Mouse (Mus musculus): ENCODE data around the gene Fam162a. TPM values are rescaled to one million over a fixed set of nuclear protein-coding genes. Genes with fewer than 3 reads are reported as not detected.
"Not testable (repeated sequence)": the region's sequence is repeated elsewhere in the genome, so short reads cannot be mapped to it uniquely, and the experiment has no call there.

The Fam162a gene
- polyA plus RNA-seq, 1 experiment from 2014 or later: 357 TPM

DNA sequence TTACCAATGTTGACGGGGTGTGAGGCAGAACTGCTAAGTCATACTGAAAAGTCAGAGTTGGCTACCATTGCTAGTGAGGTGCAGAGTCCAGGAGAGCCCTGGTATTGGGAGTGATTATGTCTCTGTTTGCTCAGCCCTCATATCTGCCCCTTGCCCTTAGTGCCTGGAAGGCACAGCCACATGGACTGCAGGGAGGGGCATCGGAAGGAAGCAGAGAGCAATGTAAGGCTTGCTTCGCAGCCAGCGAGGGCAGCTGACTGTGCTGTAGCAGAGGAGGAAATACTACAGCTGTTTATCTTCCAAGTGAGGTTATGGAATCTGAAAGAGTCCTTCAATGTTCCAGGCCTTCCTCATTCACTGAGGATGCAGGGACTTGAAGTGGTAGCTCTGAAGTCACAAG lies 16.5 kb upstream of the Fam162a start:
- Histone ChIP-seq H3K9ac (replicated peaks) (no peak overlapping the region), H3K9me3 (no peaks in the 10 kb centered on the region), H3K27ac (no peak overlapping the region), H3K36me3 (peaks cover 85% of the 10 kb centered on the region), H3K4me2 (no peak overlapping the region), H3K27me3 (no peaks in the 10 kb centered on the region), H3K4me3 (replicated peaks) (no peak overlapping the region), H3K4me1 (replicated peaks) (no peaks in the 10 kb centered on the region)
- ATAC-seq (ENCODE audit: insufficient number of reproducible peaks, insufficient read depth, low FRiP score, low TSS enrichment, low read depth): no peak
- WGBS: 91% methylated on average over 4 of the region's 4 CpGs

DNA sequence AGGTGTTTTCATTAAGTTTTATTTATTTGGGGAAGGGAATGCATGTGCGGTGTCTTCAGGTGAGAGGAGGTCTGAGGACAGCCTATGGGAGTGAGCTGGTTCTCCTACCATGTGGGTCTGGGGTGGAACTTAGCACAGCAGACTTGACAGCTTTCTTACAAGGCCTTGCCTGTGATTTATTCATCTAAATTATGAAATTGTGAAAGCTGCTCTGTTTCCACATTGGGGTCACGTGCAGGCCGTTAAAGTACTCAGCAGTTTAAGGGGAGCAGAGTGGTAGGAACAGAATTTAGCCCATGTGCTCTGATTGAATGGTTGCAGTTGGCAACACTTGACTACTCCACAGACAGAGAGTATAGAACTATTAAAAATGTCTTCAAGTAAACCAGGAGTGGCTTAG lies 8.5 kb upstream of the Fam162a start:
- H3K36me3 ChIP-seq: peaks cover 26% of the 10 kb centered on the region
- no peak overlapping the region for H3K27ac ChIP-seq
- H3K4me3 ChIP-seq (replicated peaks): no peak overlapping the region
- no peak overlapping the region for H3K9ac ChIP-seq (replicated peaks)
- H3K4me2 ChIP-seq: no peak overlapping the region
- ATAC-seq (ENCODE audit: insufficient number of reproducible peaks, insufficient read depth, low FRiP score, low TSS enrichment, low read depth): no peak
- H3K9me3 ChIP-seq: no peaks in the 10 kb centered on the region
- H3K4me1 ChIP-seq (replicated peaks): no peaks in the 10 kb centered on the region
- WGBS: 91% methylated on average over 3 of the region's 3 CpGs
- no peaks in the 10 kb centered on the region for H3K27me3 ChIP-seq

DNA sequence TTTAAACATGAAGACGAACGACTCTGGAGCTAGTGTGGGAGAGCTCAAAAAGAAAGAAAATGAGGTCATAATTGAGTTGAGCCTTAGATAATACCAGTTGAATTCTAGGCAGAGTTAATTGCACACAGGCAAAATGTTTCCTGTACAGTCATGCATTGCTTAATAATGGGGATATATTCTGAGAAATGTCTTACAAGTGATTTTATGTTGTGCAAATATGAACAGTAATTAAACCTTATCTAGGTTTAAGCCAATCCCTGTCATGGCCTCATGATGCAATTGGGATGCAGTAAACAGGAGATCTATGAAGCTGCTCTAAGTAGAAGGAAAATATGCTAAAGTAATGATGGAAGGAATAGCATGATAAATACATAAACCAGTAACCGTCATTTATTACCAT lies 3.4 kb upstream of the Fam162a start:
- no peak overlapping the region for H3K4me2 ChIP-seq
- no peaks in the 10 kb centered on the region for H3K9me3 ChIP-seq
- no peaks in the 10 kb centered on the region for H3K27me3 ChIP-seq
- ATAC-seq (ENCODE audit: insufficient number of reproducible peaks, insufficient read depth, low FRiP score, low TSS enrichment, low read depth): no peak
- H3K4me3 ChIP-seq (replicated peaks): no peak overlapping the region
- WGBS: 90% methylated on average over 3 of the region's 3 CpGs
- no peak overlapping the region for H3K9ac ChIP-seq (replicated peaks)
- H3K4me1 ChIP-seq (replicated peaks): peaks cover 7% of the 10 kb centered on the region
- no peak overlapping the region for H3K27ac ChIP-seq
- H3K36me3 ChIP-seq: no peaks in the 10 kb centered on the region

DNA sequence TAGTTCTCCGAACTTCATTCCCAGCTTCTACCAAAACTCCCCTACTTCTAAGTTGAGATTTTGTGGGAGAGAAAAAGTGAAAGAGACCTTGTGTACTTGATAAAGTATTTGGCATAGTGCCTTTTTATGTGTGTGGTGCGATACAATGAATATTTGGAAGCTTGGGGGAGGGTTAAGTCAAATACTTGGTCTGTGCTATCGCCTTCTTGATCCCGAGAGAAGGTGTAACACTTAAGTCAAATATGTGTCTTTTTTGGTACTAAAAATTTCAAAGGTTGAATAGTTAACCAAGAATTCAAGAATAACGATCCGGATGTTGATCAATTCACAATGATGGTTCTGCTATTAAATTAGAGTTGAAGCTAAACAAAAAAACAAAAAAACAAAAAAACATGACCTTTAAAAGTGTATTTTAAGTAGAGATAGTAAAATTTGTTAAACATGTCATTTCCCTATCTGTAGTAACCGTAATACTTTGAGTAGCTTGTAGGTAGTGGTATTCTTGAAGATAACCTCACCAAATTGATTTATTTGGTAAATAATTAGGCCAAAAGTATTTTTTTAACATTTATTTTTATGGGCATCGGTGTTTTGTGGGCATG lies 1.1 kb upstream of the Fam162a start:
- WGBS: 31% methylated on average over 8 of the region's 8 CpGs

DNA sequence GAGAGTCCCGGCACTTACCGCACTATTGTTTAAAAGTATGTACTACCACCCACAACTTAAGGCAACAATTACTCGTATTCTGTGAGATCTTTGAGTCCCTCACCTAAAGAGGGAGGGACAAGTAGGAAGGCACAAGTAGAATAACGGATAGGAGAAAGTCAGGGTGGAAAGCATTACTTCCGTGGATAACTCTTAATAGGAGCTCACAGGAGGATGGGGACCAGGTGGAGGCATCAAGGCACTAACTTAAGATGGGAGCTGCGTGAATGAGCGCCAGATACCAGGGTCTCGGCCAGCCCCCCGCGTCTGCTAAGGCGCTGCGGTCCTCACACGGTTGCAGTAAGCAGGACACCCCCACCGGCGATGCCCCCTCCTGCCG lies 334 bp downstream of the Fam162a start:
- Histone ChIP-seq H3K36me3 (0 out of 2 replicates have a peak, but pooled peaks cover 8% of the 10 kb centered on the region), H3K9ac (replicated peaks) (peak overlapping the region; percentile 86), H3K27me3 (no peaks in the 10 kb centered on the region), H3K4me1 (replicated peaks) (peaks cover 33% of the 10 kb centered on the region), H3K9me3 (no peaks in the 10 kb centered on the region), H3K4me2 (peak overlapping the region; percentile 54), H3K4me3 (replicated peaks) (peak overlapping the region; percentile 76), H3K27ac (peak overlapping the region; percentile 99)
- ATAC-seq (ENCODE audit: insufficient number of reproducible peaks, insufficient read depth, low FRiP score, low TSS enrichment, low read depth): no peak
- under 1% methylated on average over 16 of the region's 16 CpGs for WGBS

More for the DNA sequence above, 1.1 kb upstream of the Fam162a start:
- Histone ChIP-seq H3K27ac (peak overlapping the region; percentile 99), H3K9ac (replicated peaks) (peak overlapping the region; percentile 86), H3K36me3 (no peaks in the 10 kb centered on the region), H3K4me2 (peak overlapping the region; percentile 54), H3K27me3 (no peaks in the 10 kb centered on the region), H3K4me3 (replicated peaks) (peak overlapping the region; percentile 76), H3K9me3 (no peaks in the 10 kb centered on the region), H3K4me1 (replicated peaks) (peaks cover 27% of the 10 kb centered on the region)
- no peak for ATAC-seq (ENCODE audit: insufficient number of reproducible peaks, insufficient read depth, low FRiP score, low TSS enrichment, low read depth)

DNA sequence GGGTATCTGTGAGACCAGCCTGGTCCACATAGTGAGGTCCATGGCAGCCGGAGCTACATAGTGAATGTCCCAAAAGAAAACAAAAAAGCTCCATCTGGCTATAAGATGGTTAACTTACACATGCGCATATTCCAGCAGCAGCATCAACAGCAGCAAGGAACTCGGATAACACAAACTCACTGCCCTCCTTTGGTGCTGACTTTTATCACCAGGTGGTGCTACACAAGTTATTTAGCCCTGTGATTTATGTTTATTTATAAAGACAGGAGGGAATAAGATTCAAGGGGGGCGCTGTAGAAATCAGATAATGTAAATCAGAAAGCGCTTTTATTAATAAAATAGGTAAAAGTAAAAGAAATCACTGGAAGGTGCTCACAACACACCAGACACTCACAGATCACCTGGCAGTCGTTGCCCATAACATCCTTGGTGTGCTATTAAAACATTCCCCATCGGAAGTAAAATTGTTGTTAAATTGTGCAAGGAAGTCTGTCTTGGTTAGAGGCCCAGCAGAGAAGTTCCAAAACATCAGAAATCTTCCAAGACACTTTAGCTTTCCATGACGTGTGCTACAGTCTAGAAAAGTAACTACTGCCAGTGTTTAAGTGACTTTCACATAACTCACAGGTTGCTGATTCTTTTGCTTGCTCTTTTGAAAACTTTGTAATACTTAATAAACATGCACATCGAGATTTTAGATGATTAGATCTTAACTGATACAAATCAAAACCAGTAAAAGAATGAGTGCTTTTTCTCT lies 1.4 kb downstream of the Fam162a start:
- no peak overlapping the region for H3K27ac ChIP-seq
- H3K27me3 ChIP-seq: no peaks in the 10 kb centered on the region

DNA sequence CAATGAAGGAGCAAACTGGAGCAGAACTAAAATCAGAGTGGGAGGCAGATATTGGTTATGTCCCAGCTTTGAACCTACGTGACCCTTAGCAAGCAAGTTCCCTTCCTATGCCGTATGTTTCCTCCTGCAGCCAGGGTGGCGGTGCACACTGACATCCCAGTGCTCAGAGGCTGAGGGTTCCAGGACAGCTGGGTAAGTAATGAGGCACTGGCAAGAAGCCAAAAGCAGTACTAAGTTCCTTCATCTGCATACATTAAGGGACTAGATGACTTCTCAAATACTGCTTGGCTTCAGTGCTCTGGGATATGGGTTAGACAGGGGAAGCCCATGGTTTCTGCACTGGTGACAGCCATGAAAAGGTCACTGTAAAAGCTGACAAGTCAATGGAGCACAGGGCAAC lies 3.0 kb downstream of the Fam162a start:
- no peak overlapping the region for H3K9ac ChIP-seq (replicated peaks)
- no peak overlapping the region for H3K4me2 ChIP-seq
- H3K9me3 ChIP-seq: no peaks in the 10 kb centered on the region
- peaks cover 35% of the 10 kb centered on the region for H3K4me1 ChIP-seq (replicated peaks)
- no peak overlapping the region for H3K4me3 ChIP-seq (replicated peaks)
- 72% methylated on average over 3 of the region's 3 CpGs for WGBS
- H3K36me3 ChIP-seq: 0 out of 2 replicates have a peak, but pooled peaks cover 8% of the 10 kb centered on the region
- no peak overlapping the region for H3K27ac ChIP-seq
- H3K27me3 ChIP-seq: no peaks in the 10 kb centered on the region
- no peak for ATAC-seq (ENCODE audit: insufficient number of reproducible peaks, insufficient read depth, low FRiP score, low TSS enrichment, low read depth)

More for the DNA sequence above, 1.4 kb downstream of the Fam162a start:
- Histone ChIP-seq H3K4me3 (replicated peaks) (peak overlapping the region; percentile 76), H3K4me1 (replicated peaks) (peaks cover 33% of the 10 kb centered on the region), H3K9ac (replicated peaks) (peak overlapping the region; percentile 86), H3K9me3 (no peaks in the 10 kb centered on the region), H3K36me3 (0 out of 2 replicates have a peak, but pooled peaks cover 8% of the 10 kb centered on the region), H3K4me2 (peak overlapping the region; percentile 54)
- WGBS: 32% methylated on average over 9 of the region's 9 CpGs
- no peak for ATAC-seq (ENCODE audit: insufficient number of reproducible peaks, insufficient read depth, low FRiP score, low TSS enrichment, low read depth)

DNA sequence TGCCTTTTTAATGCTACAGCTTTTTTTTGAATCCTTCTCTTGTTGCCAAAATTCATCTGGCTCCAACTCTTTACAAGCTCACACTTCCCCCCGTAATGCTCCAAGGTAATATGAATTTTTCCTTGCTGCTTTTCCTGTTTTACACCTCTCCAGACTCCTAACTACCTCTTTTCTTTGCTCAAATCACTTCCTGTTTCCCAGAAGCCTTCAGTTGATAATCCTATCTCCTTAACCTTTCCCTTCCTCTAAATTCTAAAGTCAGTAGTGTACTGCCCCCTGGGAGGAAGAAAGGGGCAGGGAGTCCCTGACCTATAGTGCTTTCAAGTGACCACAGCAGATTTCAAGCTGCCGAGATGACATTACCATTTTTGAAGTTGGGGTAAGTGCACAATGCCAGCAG lies 3.7 kb downstream of the Fam162a start:
- Histone ChIP-seq H3K27me3 (no peaks in the 10 kb centered on the region), H3K9me3 (no peaks in the 10 kb centered on the region), H3K36me3 (0 out of 2 replicates have a peak, but pooled peaks cover 8% of the 10 kb centered on the region), H3K9ac (replicated peaks) (no peak overlapping the region), H3K4me1 (replicated peaks) (peaks cover 35% of the 10 kb centered on the region), H3K27ac (no peak overlapping the region), H3K4me2 (no peak overlapping the region), H3K4me3 (replicated peaks) (no peak overlapping the region)
- WGBS: 65% methylated on average over 2 of the region's 2 CpGs
- ATAC-seq (ENCODE audit: insufficient number of reproducible peaks, insufficient read depth, low FRiP score, low TSS enrichment, low read depth): no peak

DNA sequence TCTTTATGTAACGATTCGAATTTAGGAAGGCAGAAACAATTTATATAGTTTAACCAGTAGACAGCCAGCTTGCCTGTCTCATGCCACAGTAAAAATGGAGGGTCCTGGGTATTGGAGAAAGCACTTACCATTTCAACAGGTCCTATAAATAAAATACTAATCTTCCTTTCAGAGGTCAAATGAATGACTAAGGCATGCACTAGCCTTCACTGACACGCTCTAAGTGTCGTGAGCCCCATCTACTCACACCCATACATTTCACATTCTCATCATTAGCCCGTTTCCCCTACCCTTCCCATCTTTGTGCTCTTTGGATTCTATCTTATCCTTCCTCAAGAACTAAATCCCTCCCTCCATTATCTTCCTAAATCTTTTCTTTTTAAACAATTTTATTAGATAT lies 6.5 kb downstream of the Fam162a start:
- Histone ChIP-seq H3K27ac (no peak overlapping the region), H3K9me3 (no peaks in the 10 kb centered on the region), H3K27me3 (no peaks in the 10 kb centered on the region), H3K4me2 (no peak overlapping the region), H3K4me3 (replicated peaks) (no peak overlapping the region), H3K9ac (replicated peaks) (no peak overlapping the region), H3K36me3 (peaks cover 15% of the 10 kb centered on the region; the same call in 1 of the 2 replicates), H3K4me1 (replicated peaks) (peaks cover 30% of the 10 kb centered on the region)
- ATAC-seq (ENCODE audit: insufficient number of reproducible peaks, insufficient read depth, low FRiP score, low TSS enrichment, low read depth): no peak
- 83% methylated on average over 5 of the region's 5 CpGs for whole genome bisulfite sequencing

DNA sequence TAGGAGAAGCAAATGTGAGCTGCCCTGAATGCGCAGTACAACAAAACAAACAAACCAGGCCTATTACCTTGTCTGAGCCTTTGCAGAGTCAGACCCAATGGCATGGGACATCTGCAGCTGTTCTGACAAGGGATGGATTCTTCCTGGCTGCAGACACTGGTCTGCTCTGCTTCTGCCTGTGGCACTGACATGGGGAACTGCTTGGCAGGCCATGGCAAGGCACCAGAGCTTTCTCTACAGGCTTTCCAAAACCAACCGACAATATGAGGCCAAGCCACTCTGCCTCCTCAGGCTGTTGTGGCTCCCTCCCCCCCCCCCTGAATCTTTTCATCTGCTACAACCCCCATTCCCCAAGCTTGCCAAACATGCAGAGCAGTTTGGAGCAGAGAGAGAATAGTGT lies 8.1 kb downstream of the Fam162a start:
- H3K4me3 ChIP-seq (replicated peaks): no peak overlapping the region
- no peak overlapping the region for H3K4me2 ChIP-seq
- no peak for ATAC-seq (ENCODE audit: insufficient number of reproducible peaks, insufficient read depth, low FRiP score, low TSS enrichment, low read depth)
- H3K9ac ChIP-seq (replicated peaks): no peak overlapping the region
- H3K27ac ChIP-seq: no peak overlapping the region
- no peaks in the 10 kb centered on the region for H3K27me3 ChIP-seq
- peaks cover 15% of the 10 kb centered on the region; the same call in 1 of the 2 replicates for H3K36me3 ChIP-seq
- 70% methylated on average over 2 of the region's 2 CpGs for whole genome bisulfite sequencing
- no peaks in the 10 kb centered on the region for H3K9me3 ChIP-seq
- H3K4me1 ChIP-seq (replicated peaks): peaks cover 16% of the 10 kb centered on the region

DNA sequence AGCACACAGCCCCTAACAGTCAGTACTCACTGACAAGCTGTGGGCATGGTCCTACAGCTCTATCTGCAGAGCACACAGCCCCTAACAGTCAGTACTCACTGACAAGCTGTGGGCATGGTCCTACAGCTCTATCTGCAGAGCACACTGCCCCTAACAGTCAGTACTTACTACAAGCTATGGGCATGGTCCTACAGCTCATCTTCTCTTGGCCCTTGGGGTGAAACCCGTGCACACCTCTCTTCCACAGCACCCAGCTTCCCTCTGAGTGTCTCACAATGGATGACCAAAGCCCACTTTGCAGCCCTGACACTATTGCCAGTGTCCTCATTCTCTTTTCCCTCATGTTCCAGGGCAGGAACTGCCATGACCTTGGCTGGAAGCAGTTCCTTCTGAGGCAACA lies 8.9 kb downstream of the Fam162a start:
- not testable (repeated sequence) for H3K27ac ChIP-seq; H3K4me2 ChIP-seq; H3K27me3 ChIP-seq; H3K4me3 ChIP-seq (replicated peaks); H3K9me3 ChIP-seq; ATAC-seq (ENCODE audit: insufficient number of reproducible peaks, insufficient read depth, low FRiP score, low TSS enrichment, low read depth); H3K4me1 ChIP-seq (replicated peaks); H3K9ac ChIP-seq (replicated peaks)
- WGBS: 82% methylated on average over 1 of the region's 1 CpGs
- H3K36me3 ChIP-seq: peaks cover 15% of the 10 kb centered on the region; the same call in 1 of the 2 replicates
